Mouse (Mus musculus): ENCODE results near the gene Fcer1g.

DNA sequence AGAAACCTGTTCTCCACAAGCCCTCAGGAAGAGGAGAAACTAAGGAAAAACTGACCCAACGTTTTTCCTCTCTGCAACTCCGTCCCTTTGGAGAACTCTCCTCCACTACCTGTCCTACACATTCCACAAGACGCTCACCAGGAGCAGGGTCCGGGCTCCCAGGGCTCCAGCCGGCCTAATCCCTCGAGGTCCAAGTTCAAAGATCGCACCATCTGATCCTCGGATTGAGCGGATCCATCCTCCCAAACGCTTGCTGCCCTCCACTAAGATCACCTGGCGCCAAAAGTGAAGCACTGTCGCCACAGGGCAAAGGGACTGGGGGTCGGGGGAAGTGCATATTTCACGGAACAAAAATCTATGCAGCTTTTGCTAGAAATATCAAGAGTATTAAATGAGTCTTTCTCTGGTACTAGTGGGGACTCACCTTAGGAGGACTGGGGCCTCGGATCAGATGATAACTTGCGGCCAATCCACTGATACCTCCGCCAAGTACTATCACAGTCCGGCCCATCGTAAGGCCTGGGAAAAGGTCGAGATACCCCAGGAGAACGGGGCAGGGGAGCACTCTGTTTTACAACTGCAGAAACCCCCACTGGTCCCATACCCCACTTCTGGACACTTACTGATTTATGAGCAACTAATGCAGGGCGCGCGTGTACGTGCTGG, 46.2 kb upstream of the Fcer1g start:
- TF ChIP-seq CTCF (conservative IDR thresholded peaks at IDR 0.05; ENCODE audit: insufficient read depth, insufficient read length, low read depth, low read length) (no peak), POLR2A (IDR thresholded peaks at IDR 0.05; ENCODE audit: low read depth, low read length) (no peak)

Measured in kidney, adult 2 months (tissue).